Mouse (Mus musculus): ENCODE measurements around the gene Slc5a2. TPM values are rescaled to one million over a fixed set of nuclear protein-coding genes. Genes with fewer than 3 reads are reported as not detected.
A peak's percentile ranks its signal among the peaks of the same experiment; 100 is the strongest.

Gene Slc5a2
- total and polyA plus RNA-seq, 2 experiments from 2014 or later = 0.20 TPM; not detected in 1

- peaks cover 52% of the 10 kb centered on the region for H3K36me3 ChIP-seq (replicated peaks; ENCODE audit: control insufficient read depth, insufficient read depth, low read length)
- H3K9me3 ChIP-seq (replicated peaks; ENCODE audit: control insufficient read depth, low read length) = no peaks in the 10 kb centered on the region
- no peaks in the 10 kb centered on the region for H3K27me3 ChIP-seq (ENCODE audit: control insufficient read depth, insufficient read depth, low read length)
- H3K27ac ChIP-seq (ENCODE audit: low read depth) = no peak overlapping the region
- WGBS = 40% methylated on average over 24 of the region's 24 CpGs
- no peak for DNase-seq (ENCODE audit: low spot score)
- H3K4me3 ChIP-seq (ENCODE audit: low read depth, low read length) = no peak overlapping the region
- H3K4me1 ChIP-seq (ENCODE audit: control insufficient read depth, insufficient read depth) = peaks cover 25% of the 10 kb centered on the region
- H3K9ac ChIP-seq (replicated peaks; ENCODE audit: low read depth, low read length) = no peak overlapping the region
- TF ChIP-seq CTCF (IDR thresholded peaks at IDR 0.05; ENCODE audit: low read depth) (no peak), EP300 (IDR thresholded peaks at IDR 0.05; ENCODE audit: low read depth) (no peak)
- H3K4me2 ChIP-seq (ENCODE audit: low read depth, low read length) = no peak overlapping the region
- no peak for ATAC-seq (ENCODE audit: insufficient read depth, low read depth)
Measured at GRCm38 (mm10) chr7:128252609-128253008, 12.8 kb upstream of the Slc5a2 start.

DNA sequence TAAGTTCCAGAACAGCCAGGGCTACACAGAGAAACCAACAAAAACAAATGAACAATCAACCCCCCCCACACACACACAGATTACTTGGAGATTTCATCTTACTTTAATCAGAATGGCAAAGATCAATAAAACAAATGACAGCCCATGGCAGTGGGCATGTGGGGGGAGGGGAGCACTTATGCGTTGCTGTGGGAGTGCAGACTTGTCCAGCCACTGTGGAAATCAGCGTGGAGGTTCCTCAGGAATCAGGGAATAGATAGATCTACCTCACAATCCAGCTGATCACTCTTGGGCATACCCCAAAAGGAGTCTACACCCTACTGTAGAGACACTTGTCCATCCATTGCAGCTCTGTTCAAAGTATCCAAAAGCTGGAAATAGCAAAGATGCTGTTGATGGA is 10.5 kb upstream of the Slc5a2 start:
- Histone ChIP-seq H3K36me3 (replicated peaks; ENCODE audit: control insufficient read depth, insufficient read depth, low read length) (peaks cover 40% of the 10 kb centered on the region), H3K9me3 (replicated peaks; ENCODE audit: control insufficient read depth, low read length) (no peaks in the 10 kb centered on the region), H3K27me3 (ENCODE audit: control insufficient read depth, insufficient read depth, low read length) (no peaks in the 10 kb centered on the region), H3K4me1 (ENCODE audit: control insufficient read depth, insufficient read depth) (peaks cover 17% of the 10 kb centered on the region; the same call in 1 of the 2 replicates), H3K4me2 (ENCODE audit: low read depth, low read length) (no peak overlapping the region), H3K27ac (ENCODE audit: low read depth) (no peak overlapping the region), H3K4me3 (ENCODE audit: low read depth, low read length) (no peak overlapping the region), H3K9ac (replicated peaks; ENCODE audit: low read depth, low read length) (no peak overlapping the region)
- 65% methylated on average over 2 of the region's 2 CpGs for WGBS
- ATAC-seq (ENCODE audit: insufficient read depth, low read depth) (no peak), DNase-seq (ENCODE audit: low spot score) (no peak)
- TF ChIP-seq EP300 (IDR thresholded peaks at IDR 0.05; ENCODE audit: low read depth) = no peak
- TF ChIP-seq CTCF (IDR thresholded peaks at IDR 0.05; ENCODE audit: low read depth) = no peak

GRCm38 (mm10) chr7:128255757-128256156 is 9.7 kb upstream of the Slc5a2 start:
- Histone ChIP-seq H3K4me3 (ENCODE audit: low read depth, low read length) (no peak overlapping the region), H3K9ac (replicated peaks; ENCODE audit: low read depth, low read length) (no peak overlapping the region), H3K9me3 (replicated peaks; ENCODE audit: control insufficient read depth, low read length) (no peaks in the 10 kb centered on the region), H3K27ac (ENCODE audit: low read depth) (no peak overlapping the region), H3K27me3 (ENCODE audit: control insufficient read depth, insufficient read depth, low read length) (no peaks in the 10 kb centered on the region), H3K36me3 (replicated peaks; ENCODE audit: control insufficient read depth, insufficient read depth, low read length) (peaks cover 33% of the 10 kb centered on the region), H3K4me1 (ENCODE audit: control insufficient read depth, insufficient read depth) (peaks cover 17% of the 10 kb centered on the region; the same call in 1 of the 2 replicates), H3K4me2 (ENCODE audit: low read depth, low read length) (no peak overlapping the region)
- ATAC-seq (ENCODE audit: insufficient read depth, low read depth) = no peak
- TF ChIP-seq CTCF (IDR thresholded peaks at IDR 0.05; ENCODE audit: low read depth) (no peak), EP300 (IDR thresholded peaks at IDR 0.05; ENCODE audit: low read depth) (no peak)
- WGBS = 81% methylated on average over 5 of the region's 5 CpGs
- no peak for DNase-seq (ENCODE audit: low spot score)

DNA sequence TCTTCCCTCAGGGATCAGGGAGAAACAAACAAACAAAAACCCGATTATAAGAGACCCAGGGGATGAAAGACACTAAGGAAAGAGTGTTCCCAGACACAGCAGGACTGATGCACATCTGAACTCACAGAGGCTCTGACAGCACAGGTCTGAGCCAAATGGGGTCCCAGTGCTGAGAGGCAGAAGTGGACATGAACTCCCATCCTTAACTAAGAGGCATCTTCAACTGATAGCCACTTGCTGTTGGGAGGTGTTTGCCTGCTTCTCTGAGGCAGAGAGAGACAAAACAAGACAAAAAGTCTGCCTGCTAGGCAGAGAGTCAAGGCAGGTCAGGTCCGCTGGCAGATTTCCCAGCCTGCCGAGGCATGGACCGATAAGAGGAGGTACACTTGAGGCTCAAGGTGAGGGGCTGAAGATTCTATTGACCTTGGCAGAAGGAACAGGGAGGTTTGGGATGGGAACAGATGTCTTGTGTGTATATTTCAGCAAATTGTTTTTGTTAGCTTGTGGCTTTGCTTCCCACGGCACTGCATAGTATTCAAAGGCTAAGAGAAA is 8.6 kb upstream of the Slc5a2 start:
- Histone ChIP-seq H3K27ac (ENCODE audit: low read depth) (peak overlapping the region; percentile 19), H3K4me2 (ENCODE audit: low read depth, low read length) (0 out of 2 replicates have a peak overlapping the region, but pooled peaks have one; percentile 2), H3K9ac (replicated peaks; ENCODE audit: low read depth, low read length) (no peak overlapping the region), H3K9me3 (replicated peaks; ENCODE audit: control insufficient read depth, low read length) (no peaks in the 10 kb centered on the region), H3K27me3 (ENCODE audit: control insufficient read depth, insufficient read depth, low read length) (no peaks in the 10 kb centered on the region), H3K4me1 (ENCODE audit: control insufficient read depth, insufficient read depth) (peaks cover 17% of the 10 kb centered on the region; the same call in 1 of the 2 replicates), H3K36me3 (replicated peaks; ENCODE audit: control insufficient read depth, insufficient read depth, low read length) (peaks cover 25% of the 10 kb centered on the region), H3K4me3 (ENCODE audit: low read depth, low read length) (no peak overlapping the region)
- 11% methylated on average over 5 of the region's 5 CpGs for WGBS
- peak; percentile 58 for DNase-seq (ENCODE audit: low spot score)
- TF ChIP-seq EP300 (IDR thresholded peaks at IDR 0.05; ENCODE audit: low read depth) = no peak
- no peak for TF ChIP-seq CTCF (IDR thresholded peaks at IDR 0.05; ENCODE audit: low read depth)
- peak; percentile 55; the same call in 1 of the 2 replicates for ATAC-seq (ENCODE audit: insufficient read depth, low read depth)

DNA sequence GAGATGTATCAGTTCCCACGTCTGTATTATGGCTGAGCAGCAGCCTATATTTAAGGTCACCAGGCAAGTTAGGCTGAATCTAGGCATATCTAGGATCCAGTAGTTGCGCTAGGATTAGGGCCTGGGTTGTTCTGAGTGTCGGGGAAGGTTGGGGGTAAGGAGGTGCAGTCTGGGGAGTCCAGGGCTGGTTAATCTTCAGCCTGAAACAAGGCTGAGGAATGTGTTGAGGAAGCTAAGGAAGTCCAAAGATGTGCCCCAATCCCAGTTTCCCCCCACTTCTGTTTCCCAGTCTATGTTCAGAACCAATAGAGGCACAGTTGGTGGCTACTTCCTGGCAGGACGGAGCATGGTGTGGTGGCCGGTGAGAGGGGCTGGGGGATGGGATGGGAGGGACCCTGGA is 599 bp downstream of the Slc5a2 start:
- H3K27ac ChIP-seq (ENCODE audit: low read depth) = no peak overlapping the region
- DNase-seq (ENCODE audit: low spot score) (no peak), ATAC-seq (ENCODE audit: insufficient read depth, low read depth) (no peak)
- H3K9me3 ChIP-seq (replicated peaks; ENCODE audit: control insufficient read depth, low read length) = no peaks in the 10 kb centered on the region
- no peak overlapping the region for H3K4me2 ChIP-seq (ENCODE audit: low read depth, low read length)
- H3K4me3 ChIP-seq (ENCODE audit: low read depth, low read length) = no peak overlapping the region
- TF ChIP-seq EP300 (IDR thresholded peaks at IDR 0.05; ENCODE audit: low read depth) (no peak), CTCF (IDR thresholded peaks at IDR 0.05; ENCODE audit: low read depth) (no peak)
- no peaks in the 10 kb centered on the region for H3K36me3 ChIP-seq (replicated peaks; ENCODE audit: control insufficient read depth, insufficient read depth, low read length)
- 76% methylated on average over 5 of the region's 5 CpGs for WGBS
- H3K9ac ChIP-seq (replicated peaks; ENCODE audit: low read depth, low read length) = no peak overlapping the region
- H3K27me3 ChIP-seq (ENCODE audit: control insufficient read depth, insufficient read depth, low read length) = no peaks in the 10 kb centered on the region
- H3K4me1 ChIP-seq (ENCODE audit: control insufficient read depth, insufficient read depth) = peaks cover 10% of the 10 kb centered on the region; the same call in 1 of the 2 replicates

- no peaks in the 10 kb centered on the region for H3K27me3 ChIP-seq (ENCODE audit: control insufficient read depth, insufficient read depth, low read length)
- peaks cover 10% of the 10 kb centered on the region; the same call in 1 of the 2 replicates for H3K4me1 ChIP-seq (ENCODE audit: control insufficient read depth, insufficient read depth)
- DNase-seq (ENCODE audit: low spot score) = no peak
- TF ChIP-seq CTCF (IDR thresholded peaks at IDR 0.05; ENCODE audit: low read depth) (no peak), EP300 (IDR thresholded peaks at IDR 0.05; ENCODE audit: low read depth) (no peak)
- H3K9me3 ChIP-seq (replicated peaks; ENCODE audit: control insufficient read depth, low read length) = no peaks in the 10 kb centered on the region
- H3K9ac ChIP-seq (replicated peaks; ENCODE audit: low read depth, low read length) = no peak overlapping the region
- ATAC-seq (ENCODE audit: insufficient read depth, low read depth) = no peak
- no peak overlapping the region for H3K4me3 ChIP-seq (ENCODE audit: low read depth, low read length)
- WGBS = 57% methylated on average over 13 of the region's 13 CpGs
- peaks cover 8% of the 10 kb centered on the region for H3K36me3 ChIP-seq (replicated peaks; ENCODE audit: control insufficient read depth, insufficient read depth, low read length)
- no peak overlapping the region for H3K27ac ChIP-seq (ENCODE audit: low read depth)
- no peak overlapping the region for H3K4me2 ChIP-seq (ENCODE audit: low read depth, low read length)
Measured at GRCm38 (mm10) chr7:128267391-128267790, 1.9 kb downstream of the Slc5a2 start.
